Mouse (Mus musculus): ENCODE measurements around the gene Wdr11.

Gene Wdr11

DNA sequence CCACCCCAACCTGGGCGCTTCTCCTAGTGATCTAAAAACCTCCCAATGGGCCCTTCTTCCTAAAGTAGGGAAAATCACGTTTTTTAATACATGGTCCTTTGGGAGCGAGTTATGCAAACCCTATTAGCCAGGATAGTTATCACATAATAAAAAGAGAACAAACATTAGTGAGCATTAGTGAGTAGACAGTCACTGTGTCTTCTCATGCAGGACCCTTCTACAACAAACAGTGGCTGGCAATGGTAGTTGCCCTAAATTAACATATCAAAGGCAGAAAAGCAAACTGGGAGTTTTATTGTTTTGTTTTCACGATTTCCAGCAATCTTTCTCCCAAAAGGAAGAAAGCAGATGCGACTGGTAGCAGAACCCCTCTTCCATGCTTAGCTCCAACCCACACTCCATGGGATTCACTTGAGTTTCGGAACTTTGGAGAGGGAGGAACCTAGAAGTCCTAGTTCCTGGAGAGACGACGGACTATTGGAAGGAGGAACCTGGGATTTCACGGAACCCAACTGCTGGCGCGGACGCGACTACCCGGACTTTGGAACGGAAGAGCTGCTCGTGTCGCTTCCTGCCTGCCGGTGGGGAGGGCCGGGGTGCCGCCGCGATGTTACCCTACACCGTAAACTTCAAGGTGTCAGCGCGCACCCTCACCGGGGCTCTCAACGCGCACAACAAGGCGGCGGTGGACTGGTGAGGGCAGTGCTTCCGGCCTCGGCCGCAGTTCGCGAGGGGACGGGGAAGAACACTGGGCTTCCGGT, at the start of gene Wdr11:
Gene Wdr11 (plus strand): TSS at position 493 of the 761 bp plus-strand sequence.
- DNase-seq (ENCODE audit: low spot score), result peak; percentile 68

GRCm38 (mm10) chr7:129567541-129567940, 24.1 kb upstream of the Wdr11 start:
- no peak for DNase-seq (ENCODE audit: low spot score)

DNA sequence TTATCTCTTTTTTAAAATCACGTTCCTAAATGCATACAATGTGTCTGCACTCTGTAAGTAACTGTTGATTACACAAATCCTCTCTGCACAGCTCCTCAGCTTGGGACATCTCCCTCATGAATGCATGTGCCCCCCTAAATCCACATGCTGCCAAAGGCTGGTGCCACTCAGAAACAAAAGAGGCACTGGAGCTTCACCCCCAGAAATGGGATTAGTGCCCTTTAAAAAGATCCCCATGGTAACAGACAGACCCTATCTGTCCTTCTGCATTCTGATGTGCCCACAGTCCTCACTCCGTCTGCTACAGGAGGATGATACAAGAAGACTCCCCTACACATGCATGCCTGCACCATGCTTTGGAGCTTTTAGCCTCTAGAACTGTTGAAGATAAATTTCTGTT, 23.3 kb upstream of the Wdr11 start:
- DNase-seq (ENCODE audit: low spot score), result no peak

GRCm38 (mm10) chr7:129574471-129574870, 17.2 kb upstream of the Wdr11 start:
- no peak for DNase-seq (ENCODE audit: low spot score)

- DNase-seq (ENCODE audit: low spot score), result no peak
Measured at GRCm38 (mm10) chr7:129575110-129575784, 16.4 kb upstream of the Wdr11 start.

- peak; percentile 32 for DNase-seq (ENCODE audit: low spot score)
Measured at GRCm38 (mm10) chr7:129592132-129592745, 576 bp downstream of the Wdr11 start.

GRCm38 (mm10) chr7:129597186-129597585, 5.5 kb downstream of the Wdr11 start:
- DNase-seq (ENCODE audit: low spot score), result no peak

DNA sequence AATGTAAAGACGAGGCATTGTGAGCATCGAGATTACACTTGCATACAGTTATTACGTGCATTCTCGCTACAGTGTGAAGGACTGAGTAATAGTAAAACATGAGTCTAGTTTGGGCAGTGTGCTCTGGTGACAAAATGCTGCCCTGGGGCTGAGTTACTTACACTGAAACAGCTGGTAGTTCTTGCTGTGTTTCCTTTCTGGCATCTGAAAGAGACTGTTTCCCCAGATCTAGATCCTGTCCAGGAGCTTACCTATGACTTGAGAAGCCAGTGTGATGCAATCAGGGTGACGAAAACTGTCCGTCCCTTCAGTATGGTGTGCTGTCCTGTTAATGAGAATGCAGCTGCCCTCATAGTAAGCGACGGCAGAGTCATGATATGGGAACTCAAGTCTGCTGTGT, 14.6 kb downstream of the Wdr11 start:
- no peak for DNase-seq (ENCODE audit: low spot score)

GRCm38 (mm10) chr7:129621141-129621540, 29.5 kb downstream of the Wdr11 start:
- DNase-seq (ENCODE audit: low spot score), result no peak

DNA sequence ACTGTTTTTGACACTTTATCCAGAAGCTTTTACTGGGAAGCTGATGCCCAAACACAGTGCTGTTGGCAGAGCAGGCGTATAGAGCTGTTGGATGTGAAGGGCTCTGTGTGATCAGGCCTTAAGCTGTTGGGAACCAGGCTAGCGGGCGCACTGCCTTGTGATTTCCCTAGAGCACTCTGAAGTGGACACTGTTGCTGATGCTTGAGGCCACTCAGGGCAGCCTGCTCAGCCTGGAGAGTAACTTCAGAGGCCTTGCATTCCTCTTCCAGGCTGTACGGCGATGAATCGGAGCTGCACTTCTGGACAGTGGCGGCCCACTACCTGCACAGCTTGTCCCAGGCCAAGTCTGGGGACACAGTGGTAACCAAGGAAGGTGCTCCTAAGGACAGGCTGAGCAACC, 38.7 kb downstream of the Wdr11 start:
- DNase-seq (ENCODE audit: low spot score), result no peak

- no peak for DNase-seq (ENCODE audit: low spot score)
Measured at GRCm38 (mm10) chr7:129631453-129631852, 39.8 kb downstream of the Wdr11 start.

DNA sequence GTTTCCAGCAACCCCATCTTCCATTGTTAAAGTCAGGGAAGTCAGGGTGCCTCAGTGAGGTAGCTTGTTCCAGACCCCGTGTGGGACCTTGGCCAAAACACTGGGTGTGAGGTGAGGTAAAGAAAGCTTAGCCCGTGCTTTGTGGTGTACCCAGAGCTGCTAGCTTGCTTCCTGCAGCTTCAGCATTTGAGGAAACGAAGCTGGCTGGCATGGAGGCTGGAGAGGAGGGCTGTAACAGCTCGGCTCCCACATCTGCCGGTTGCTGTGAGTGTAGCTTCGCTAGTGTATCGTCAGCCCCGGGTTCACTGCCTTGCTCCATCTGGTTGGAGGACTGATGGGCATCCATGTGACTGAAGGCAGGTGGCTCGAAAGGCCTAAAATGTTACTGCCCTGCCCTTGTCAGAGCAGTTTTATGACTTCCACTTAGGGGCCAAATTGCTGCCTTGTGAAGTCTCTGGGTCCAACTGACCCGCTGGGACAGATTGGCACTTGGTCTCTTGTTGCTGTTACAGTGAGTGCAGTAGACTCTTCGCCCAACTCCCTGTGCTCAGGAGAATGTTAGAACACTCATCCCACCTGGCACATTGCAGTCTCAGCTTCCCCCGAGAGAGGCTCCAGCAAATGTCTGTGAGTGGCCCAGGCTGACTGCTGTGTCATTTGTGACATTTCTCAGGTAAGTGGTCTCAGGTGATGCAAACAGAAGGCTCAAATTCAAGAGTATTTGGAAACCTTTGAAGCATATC, 44.4 kb downstream of the Wdr11 start:
- DNase-seq (ENCODE audit: low spot score), result no peak

DNA sequence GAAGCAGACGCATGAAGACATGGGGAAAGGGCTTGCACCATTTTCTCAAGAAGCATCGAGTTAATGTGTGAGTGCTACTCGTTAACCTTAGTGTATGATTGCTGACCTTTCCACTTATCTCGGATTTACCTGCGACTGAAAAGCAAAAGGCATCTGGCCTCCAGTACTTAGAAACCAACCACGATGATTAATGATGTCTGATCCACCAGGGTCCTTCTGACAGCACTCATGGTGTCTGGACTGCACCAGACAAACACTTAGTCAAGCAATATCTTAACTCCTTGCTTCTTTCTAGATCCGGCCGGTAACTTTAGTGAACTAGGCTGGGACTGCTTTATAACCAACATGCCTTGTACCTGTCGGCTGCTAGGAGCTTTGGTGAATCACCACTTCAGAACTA, 45.3 kb downstream of the Wdr11 start:
- no peak for DNase-seq (ENCODE audit: low spot score)

- DNase-seq (ENCODE audit: low spot score), result no peak
Measured at GRCm38 (mm10) chr7:129637906-129638475, 46.3 kb downstream of the Wdr11 start.

- DNase-seq (ENCODE audit: low spot score), result no peak
Measured at GRCm38 (mm10) chr7:129639006-129639405, 47.3 kb downstream of the Wdr11 start.

GRCm38 (mm10) chr7:129639833-129640232, 48.2 kb downstream of the Wdr11 start:
- DNase-seq (ENCODE audit: low spot score), result no peak

GRCm38 (mm10) chr7:129643290-129643689, 51.6 kb downstream of the Wdr11 start:
- DNase-seq (ENCODE audit: low spot score), result no peak

GRCm38 (mm10) chr7:129647798-129648197, 56.1 kb downstream of the Wdr11 start:
- peak; percentile 24 for DNase-seq (ENCODE audit: low spot score)

GRCm38 (mm10) chr7:129648938-129649337, 57.3 kb downstream of the Wdr11 start:
- DNase-seq (ENCODE audit: low spot score), result peak; percentile 57

DNA sequence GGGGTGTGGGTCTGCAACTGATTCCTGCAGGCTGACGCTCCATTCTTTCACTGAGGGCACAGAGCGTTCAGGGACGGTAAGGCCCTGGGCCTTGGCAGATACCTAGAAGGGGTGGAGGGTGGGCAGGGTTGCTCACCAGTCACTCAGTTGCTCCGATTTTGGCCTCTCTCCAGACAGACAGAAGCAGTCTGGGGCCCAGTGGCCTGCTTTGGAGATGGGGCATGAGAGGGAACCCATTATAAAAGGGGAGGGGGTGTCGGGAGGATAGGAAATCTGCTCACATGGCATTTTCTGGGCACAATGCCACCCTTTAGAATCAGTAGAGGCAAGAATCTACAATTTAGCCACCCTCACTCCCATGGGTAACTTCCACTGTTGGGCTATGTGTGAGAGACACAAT, 59.1 kb downstream of the Wdr11 start:
- no peak for DNase-seq (ENCODE audit: low spot score)

DNA sequence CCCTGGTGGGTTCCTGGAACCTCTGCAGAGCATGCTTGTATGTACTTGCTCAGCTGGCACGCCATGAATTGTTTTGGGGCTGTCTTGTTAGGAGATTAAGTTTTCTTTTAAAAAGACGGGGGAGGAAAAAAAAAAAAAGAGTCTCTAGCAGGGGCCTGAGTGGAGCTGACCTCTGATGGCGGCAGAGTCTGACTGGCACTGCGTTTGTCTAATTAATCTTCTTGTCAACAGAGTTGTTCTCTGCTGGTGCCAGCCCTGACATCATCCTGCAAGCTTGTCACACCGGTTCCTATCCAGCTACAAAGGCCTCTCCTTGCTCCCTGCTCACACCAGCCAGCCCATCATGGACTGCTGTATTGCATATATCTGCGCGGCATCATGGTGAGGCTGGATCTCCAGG, 60.1 kb downstream of the Wdr11 start:
- no peak for DNase-seq (ENCODE audit: low spot score)

- no peak for DNase-seq (ENCODE audit: low spot score)
Measured at GRCm38 (mm10) chr7:129652901-129653460, 61.3 kb downstream of the Wdr11 start.

All from c-Kit-positive CD71-positive TER-119-positive erythroid progenitor cells, embryonic 14.5 days (primary cell).